Mouse (Mus musculus): ENCODE results near the gene Kif6.

GRCm38 (mm10) chr17:49866653-49867215 is 251.8 kb downstream of the Kif6 start:
- TF ChIP-seq CTCF (conservative IDR thresholded peaks at IDR 0.05; ENCODE audit: insufficient read depth, insufficient read length, low read depth, low read length): no peak
- no peak for TF ChIP-seq POLR2A (IDR thresholded peaks at IDR 0.05; ENCODE audit: low read depth, low read length)
